8 mouse cellular contexts compared by ENCODE assay signal in genomic region chr9:108104766-108105548, GRCm38 (mm10). TPM values are rescaled to one million over a fixed set of nuclear protein-coding genes. Genes with fewer than 3 reads are reported as not detected.
DNase-seq lines count a peak whose midpoint lies in the region; ATAC-seq and TF ChIP-seq lines count a peak whose summit lies in the region.

No protein-coding gene starts in this region.

- peaks cover 59% of the 10 kb centered on the region for H3K36me3 ChIP-seq in forebrain, embryonic 14.5 days (ENCODE audit: control insufficient read depth, insufficient read depth, low read length)

- 35% methylated on average over 31 of the region's 31 CpGs for whole genome bisulfite sequencing in forebrain, embryonic 14.5 days

- TF ChIP-seq CTCF in left cerebral cortex, adult 2 months (IDR thresholded peaks at IDR 0.05), result no peak

- peak overlapping the region; percentile 32; the same call in 1 of the 2 replicates for H3K9ac ChIP-seq in forebrain, embryonic 14.5 days (ENCODE audit: low read length)

- no peaks in the 10 kb centered on the region for H3K4me1 ChIP-seq in forebrain, embryonic 14.5 days (ENCODE audit: control insufficient read depth, insufficient read depth, low read length)

- H3K4me2 ChIP-seq in forebrain, embryonic 14.5 days (ENCODE audit: low read length), result no peak overlapping the region

- peak overlapping the region; percentile 16; the same call in 1 of the 2 replicates for H3K27ac ChIP-seq in left cerebral cortex, adult 2 months
- H3K27ac ChIP-seq in forebrain, embryonic 14.5 days (ENCODE audit: low read depth, low read length), result no peak overlapping the region

- no peaks in the 10 kb centered on the region for H3K9me3 ChIP-seq in forebrain, embryonic 14.5 days (replicated peaks; ENCODE audit: control insufficient read depth, low read length)

- intact Hi-C loops in left cerebral cortex, adult 2 months (cut with DNase I), result no loop called here

- H3K27me3 ChIP-seq in forebrain, embryonic 14.5 days (replicated peaks; ENCODE audit: control insufficient read depth, insufficient read depth, low read length), result no peaks in the 10 kb centered on the region

- H3K4me3 ChIP-seq in left cerebral cortex, adult 2 months, result no peak overlapping the region
- no peak overlapping the region for H3K4me3 ChIP-seq in forebrain, embryonic 14.5 days (ENCODE audit: low read depth, low read length)

- no peak for ATAC-seq in forebrain, embryonic 14.5 days
- ATAC-seq in megakaryocyte, adult 5-6 weeks (ENCODE audit: poor library complexity, severe bottlenecking), result peak; percentile 78

- DNase-seq in left cerebral cortex, adult 2 months (ENCODE audit: extremely low spot score in 1 of 2, low spot score in 2 of 2), result no peak
- DNase-seq in left cerebral cortex, adult 8-10 months (ENCODE audit: low spot score in 2 of 2), result no peak
- peak; percentile 55 for DNase-seq in NIH3T3 (ENCODE audit: low read depth)
- no peak for DNase-seq in forebrain, embryonic 14.5 days (ENCODE audit: low spot score)
- no peak for DNase-seq in gastrocnemius, adult 8-10 months (ENCODE audit: low spot score in 2 of 2)
- no peak for DNase-seq in lung, adult 18-20 months
- DNase-seq in left cerebral cortex, adult 18-20 months (ENCODE audit: low spot score in 2 of 2), result no peak

RNA-seq across cellular contexts. Expression of gene Apeh, which starts 10.6 kb away (rescaled TPM):
- total RNA-seq in left cerebral cortex, adult 2 months (2021), result 10 to 100 TPM; 31.0 to 31.8 TPM
- total RNA-seq in left cerebral cortex, adult 8-10 months (2022), result 10 to 100 TPM; 34.9 to 41.9 (median 39.3) TPM
- polyA plus RNA-seq in forebrain, embryonic 14.5 days (2014; fragmentation: Nextera tagmentation; extraction: Ambion mirVana), result 39.1 and 43.0 TPM in 2 replicates
- 37.9 and 41.0 TPM in 2 replicates for total RNA-seq in megakaryocyte, adult 5-6 weeks (2015)
- 56.9 and 61.8 TPM in 2 replicates for total RNA-seq in megakaryocyte, adult 5-6 weeks (2017)
- total RNA-seq in gastrocnemius, adult 8-10 months (2022), result 10 to 100 TPM; 29.4 to 43.5 (median 33.6) TPM
- 10 to 100 TPM; 29.2 to 32.2 TPM for total RNA-seq in left cerebral cortex, adult 18-20 months (2021)

RNA-seq across cellular contexts. Expression of gene Rnf123, which starts 21.8 kb away (rescaled TPM):
- 100 to 1,000 TPM; 107 to 108 TPM for total RNA-seq in left cerebral cortex, adult 2 months (2021)
- 100 to 1,000 TPM; 109 to 112 (median 111) TPM for total RNA-seq in left cerebral cortex, adult 8-10 months (2022)
- polyA plus RNA-seq in forebrain, embryonic 14.5 days (2014; fragmentation: Nextera tagmentation; extraction: Ambion mirVana), result 37.5 and 42.7 TPM in 2 replicates
- 27.8 and 30.7 TPM in 2 replicates for total RNA-seq in megakaryocyte, adult 5-6 weeks (2015)
- 20.9 and 21.1 TPM in 2 replicates for total RNA-seq in megakaryocyte, adult 5-6 weeks (2017)
- 100 to 1,000 TPM; 137 to 185 (median 161) TPM for total RNA-seq in gastrocnemius, adult 8-10 months (2022)
- 10 to 100 TPM; 83.8 to 86.7 TPM for total RNA-seq in left cerebral cortex, adult 18-20 months (2021)

RNA-seq across cellular contexts. Expression of gene Mst1, which starts 24.7 kb away (rescaled TPM):
- not detected for total RNA-seq in left cerebral cortex, adult 2 months (2021)
- total RNA-seq in left cerebral cortex, adult 8-10 months (2022), result not detected
- not detected in 2 replicates for polyA plus RNA-seq in forebrain, embryonic 14.5 days (2014; fragmentation: Nextera tagmentation; extraction: Ambion mirVana)
- 0.69 TPM in 1 of 2 replicates, not detected in the other for total RNA-seq in megakaryocyte, adult 5-6 weeks (2015)
- not detected in 2 replicates for total RNA-seq in megakaryocyte, adult 5-6 weeks (2017)
- under 1 TPM in 1 of 4 experiments, not detected in 3; 0.40 TPM for total RNA-seq in gastrocnemius, adult 8-10 months (2022)
- total RNA-seq in left cerebral cortex, adult 18-20 months (2021), result not detected

RNA-seq across cellular contexts. Expression of gene Amigo3, which starts 52.0 kb away (rescaled TPM):
- total RNA-seq in left cerebral cortex, adult 2 months (2021), result 1 to 10 TPM; 1.9 to 2.1 TPM
- 1 to 10 TPM in 2 of 4 experiments, under 1 TPM in 2; 0.70 to 1.3 (median 1.0) TPM for total RNA-seq in left cerebral cortex, adult 8-10 months (2022)
- 2.2 and 2.3 TPM in 2 replicates for polyA plus RNA-seq in forebrain, embryonic 14.5 days (2014; fragmentation: Nextera tagmentation; extraction: Ambion mirVana)
- 1.2 and 1.5 TPM in 2 replicates for total RNA-seq in megakaryocyte, adult 5-6 weeks (2015)
- total RNA-seq in megakaryocyte, adult 5-6 weeks (2017), result 2.0 and 2.6 TPM in 2 replicates
- total RNA-seq in gastrocnemius, adult 8-10 months (2022), result 1 to 10 TPM in 3 of 4 experiments, under 1 TPM in 1; 0.80 to 2.2 (median 1.5) TPM
- 1 to 10 TPM; 1.2 to 1.7 TPM for total RNA-seq in left cerebral cortex, adult 18-20 months (2021)

RNA-seq across cellular contexts. Expression of gene Gmppb, which starts 55.9 kb away (rescaled TPM):
- total RNA-seq in left cerebral cortex, adult 2 months (2021), result 10 to 100 TPM; 16.5 to 17.4 TPM
- total RNA-seq in left cerebral cortex, adult 8-10 months (2022), result 10 to 100 TPM; 13.9 to 17.6 (median 14.8) TPM
- 18.5 and 20.0 TPM in 2 replicates for polyA plus RNA-seq in forebrain, embryonic 14.5 days (2014; fragmentation: Nextera tagmentation; extraction: Ambion mirVana)
- total RNA-seq in megakaryocyte, adult 5-6 weeks (2015), result 6.4 and 6.9 TPM in 2 replicates
- 14.0 and 19.1 TPM in 2 replicates for total RNA-seq in megakaryocyte, adult 5-6 weeks (2017)
- 1 to 10 TPM; 4.3 to 6.2 (median 4.8) TPM for total RNA-seq in gastrocnemius, adult 8-10 months (2022)
- 10 to 100 TPM; 18.1 to 20.2 TPM for total RNA-seq in left cerebral cortex, adult 18-20 months (2021)
